Mouse (Mus musculus): ENCODE results near the gene Nr3c2.
A peak's percentile ranks its signal among the peaks of the same experiment; 100 is the strongest.

Gene Nr3c2

DNA sequence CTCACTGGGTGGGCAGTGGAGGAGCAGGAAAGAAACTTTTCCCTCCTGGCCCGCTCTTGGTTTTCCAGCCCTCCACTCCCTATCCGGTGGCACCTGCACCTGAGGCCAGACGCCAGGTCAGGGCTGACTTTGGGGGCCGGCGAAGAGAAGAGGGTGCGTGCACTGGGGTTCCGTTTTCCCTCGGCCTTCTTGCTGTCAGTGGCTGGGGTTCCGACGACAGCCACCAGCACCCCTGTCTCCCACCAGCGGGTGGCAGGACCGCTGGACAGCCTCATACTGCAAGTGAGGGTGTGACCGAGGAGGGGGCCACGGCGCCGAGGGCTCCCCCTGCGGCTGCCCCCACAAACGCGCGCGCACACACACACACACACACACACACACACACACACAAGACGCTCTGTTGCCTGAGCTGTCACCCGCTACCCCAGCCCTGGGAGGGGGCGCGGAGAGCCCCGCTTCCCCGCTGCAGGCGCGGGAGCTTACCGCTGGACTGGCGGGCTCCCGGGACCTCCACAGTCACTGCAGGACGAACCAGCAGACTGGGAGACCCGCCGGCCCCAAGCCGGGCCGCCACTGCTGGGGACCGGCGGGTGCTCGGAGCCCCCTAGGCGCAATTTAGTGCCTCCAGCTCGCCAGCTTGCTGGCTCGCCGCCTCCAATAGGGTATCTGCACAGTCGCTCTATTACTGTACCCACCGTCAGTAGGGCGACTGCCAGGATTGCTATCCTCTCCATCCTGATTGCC lies at the start of gene Nr3c2:
TSS of gene Nr3c2 (plus strand) at position 32 of the 744 bp plus-strand sequence.
- no peak for DNase-seq (ENCODE audit: low read depth, low spot score)

- no peak for DNase-seq (ENCODE audit: low read depth, low spot score)
Measured at GRCm38 (mm10) chr8:76858534-76858933, 40.7 kb upstream of the Nr3c2 start.

DNA sequence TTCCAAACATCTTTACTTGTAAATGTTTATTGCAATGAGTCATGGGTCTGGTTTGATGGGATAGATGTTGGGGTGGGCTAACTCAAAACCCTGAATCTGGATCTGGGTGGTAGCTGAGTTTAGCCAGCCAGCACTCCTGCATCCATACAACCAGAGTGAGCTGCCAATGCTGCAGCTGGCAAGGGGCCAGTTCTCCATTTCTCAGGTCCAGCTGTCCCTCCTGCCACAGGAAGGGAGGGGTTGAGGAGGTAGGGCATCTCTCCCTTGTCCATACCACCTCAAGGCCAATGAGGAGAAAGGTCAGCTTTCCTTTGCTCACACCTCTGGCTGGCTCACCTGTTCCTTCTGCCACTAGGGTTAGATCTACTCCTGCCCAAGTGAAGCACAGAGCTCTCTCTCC lies 39.5 kb upstream of the Nr3c2 start:
- DNase-seq (ENCODE audit: low read depth, low spot score) = no peak

DNA sequence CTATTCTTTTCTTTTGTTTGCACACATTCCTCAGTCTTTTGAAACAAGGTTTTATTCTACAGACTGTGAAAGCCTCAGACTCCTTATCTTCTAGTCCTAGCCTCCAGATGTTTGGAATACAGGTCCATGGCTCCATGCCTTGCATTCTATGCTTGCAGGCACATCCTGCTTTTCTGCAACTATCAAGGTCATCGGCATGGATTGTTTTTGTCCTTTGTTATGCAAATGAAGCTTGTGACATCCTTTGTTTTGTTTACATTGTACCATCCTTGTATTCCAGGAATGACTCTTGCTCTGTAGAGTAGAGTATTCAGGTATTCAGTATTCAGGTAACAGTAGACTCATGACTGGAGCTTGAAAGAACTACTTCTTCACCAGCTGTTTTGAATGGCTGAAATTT lies 36.2 kb upstream of the Nr3c2 start:
- no peak for DNase-seq (ENCODE audit: low read depth, low spot score)

- peak; percentile 60 for DNase-seq (ENCODE audit: low read depth, low spot score)
Measured at GRCm38 (mm10) chr8:76876809-76877208, 22.4 kb upstream of the Nr3c2 start.

DNA sequence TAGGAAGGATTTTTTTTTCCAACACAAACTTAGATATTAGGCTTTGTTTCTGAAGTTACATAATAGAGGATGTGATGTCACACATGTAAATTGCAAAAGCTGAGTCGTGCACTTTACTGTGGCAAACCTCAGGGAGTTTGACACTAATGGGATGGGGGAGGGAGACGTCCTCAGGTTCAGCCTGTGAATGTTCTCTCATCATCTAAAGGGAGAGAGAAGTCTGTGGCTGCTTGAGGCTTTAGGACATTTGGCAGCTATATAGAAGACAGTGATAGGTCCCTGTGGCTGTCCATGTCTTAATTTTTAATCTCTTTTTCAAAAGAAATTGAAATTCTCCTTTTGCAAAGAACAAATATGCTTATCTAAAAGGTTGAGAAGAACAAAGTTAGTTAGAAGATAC lies 2.2 kb upstream of the Nr3c2 start:
- DNase-seq (ENCODE audit: low read depth, low spot score) = no peak

- no peak for DNase-seq (ENCODE audit: low read depth, low spot score)
Measured at GRCm38 (mm10) chr8:76898721-76899410, 376 bp upstream of the Nr3c2 start.

GRCm38 (mm10) chr8:76900155-76901141 lies 1.2 kb downstream of the Nr3c2 start:
- no peak for DNase-seq (ENCODE audit: low read depth, low spot score)

DNA sequence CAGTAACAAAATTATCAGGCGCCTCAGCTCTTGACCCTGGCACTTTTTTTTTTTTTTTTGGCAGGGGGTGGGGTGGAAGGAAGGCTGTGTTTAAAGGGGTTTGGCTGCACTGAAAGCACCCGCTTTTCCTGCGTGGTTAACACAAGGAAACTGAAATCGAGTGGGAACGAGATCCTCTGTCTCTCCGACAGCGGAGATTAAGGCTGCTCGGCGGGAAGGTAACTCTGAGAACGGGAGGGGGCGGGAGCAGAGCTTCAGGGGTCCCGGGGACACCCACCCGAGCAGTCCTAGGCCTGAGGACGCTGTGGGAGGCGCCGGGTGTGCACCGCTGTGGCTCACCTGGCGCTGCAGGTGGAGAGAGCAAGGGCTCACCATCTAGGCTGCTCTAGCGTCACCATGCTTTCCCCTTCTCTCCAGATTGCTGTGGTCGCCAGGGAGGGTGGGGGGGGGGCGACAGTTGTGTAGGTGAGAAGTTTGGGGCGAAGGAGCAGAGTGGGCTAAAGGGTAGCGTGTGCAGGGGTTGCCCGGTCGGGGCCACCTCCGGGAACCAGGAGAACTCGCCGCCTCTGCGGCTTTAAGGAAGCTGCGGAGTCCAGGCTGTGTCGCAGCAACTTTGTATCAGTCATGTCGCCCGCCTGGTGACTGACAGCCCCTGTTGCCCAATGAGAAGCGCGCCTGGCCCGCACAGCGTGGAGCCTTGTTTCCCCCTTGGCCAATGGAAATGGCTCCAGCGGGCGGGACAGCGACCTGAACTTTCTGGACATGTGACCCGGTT lies 2.4 kb downstream of the Nr3c2 start:
- peak; percentile 96 for DNase-seq (ENCODE audit: low read depth, low spot score)

DNA sequence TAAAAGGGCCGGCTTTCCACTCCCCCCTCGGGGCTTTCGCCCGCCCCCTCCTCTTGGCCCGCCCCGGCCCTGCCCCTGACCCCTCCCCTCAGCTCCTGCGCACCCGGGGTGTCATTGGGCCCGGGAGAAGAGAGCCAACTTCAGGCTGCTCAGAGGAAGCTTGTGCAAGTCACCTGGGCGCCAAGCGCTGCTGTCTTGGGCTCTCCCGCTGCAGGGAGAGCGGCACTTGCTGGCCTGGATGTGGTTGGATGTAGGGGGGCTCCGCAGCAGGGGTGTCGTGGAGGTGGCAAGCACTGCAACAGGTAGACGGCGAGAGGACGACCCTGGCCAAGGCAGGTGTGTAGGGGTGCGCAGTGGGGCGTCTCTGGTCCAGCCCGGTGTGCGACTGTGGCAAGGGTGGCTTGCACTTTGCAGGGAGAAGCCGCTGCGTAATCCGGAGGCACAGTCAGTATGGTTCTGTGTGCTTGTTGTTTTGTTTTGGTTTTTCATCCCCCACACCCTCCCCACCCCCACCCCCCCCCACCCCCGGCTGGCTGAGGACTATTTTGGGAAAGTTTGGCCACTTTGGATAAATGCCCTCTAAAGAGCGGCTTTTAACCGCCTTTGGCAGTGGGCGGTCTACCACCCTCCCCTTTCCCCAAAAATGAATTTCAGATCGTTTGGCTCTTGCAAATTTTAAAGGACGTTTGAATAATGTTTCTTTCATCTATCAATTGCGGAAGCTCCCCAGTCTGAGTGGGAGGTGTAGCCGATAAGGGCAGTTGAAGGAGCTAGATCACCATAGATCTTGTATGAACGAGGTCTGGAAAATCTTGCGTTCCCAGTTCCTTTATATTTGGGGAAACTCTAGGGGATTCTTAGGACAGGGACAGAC lies 3.2 kb downstream of the Nr3c2 start:
- DNase-seq (ENCODE audit: low read depth, low spot score) = no peak

DNA sequence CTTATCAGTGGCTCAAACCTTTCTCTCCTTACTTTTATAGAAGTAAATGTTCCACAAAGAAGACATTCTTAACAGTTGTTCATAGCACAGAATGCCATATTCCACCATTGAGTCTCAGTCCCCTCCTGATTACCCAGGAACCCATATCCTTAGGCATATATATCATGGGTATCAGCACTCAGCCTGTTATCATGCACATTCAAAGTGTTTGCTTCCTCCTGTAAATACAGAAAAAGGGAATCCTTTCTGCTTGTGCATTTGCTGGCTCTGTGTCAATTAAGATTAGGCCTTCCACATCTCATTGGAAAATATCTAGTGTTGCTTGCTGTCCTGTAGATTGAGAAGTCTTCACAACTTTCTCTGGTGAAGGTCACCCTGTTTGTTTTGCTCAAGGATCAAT lies 12.0 kb downstream of the Nr3c2 start:
- DNase-seq (ENCODE audit: low read depth, low spot score) = no peak

- no peak for DNase-seq (ENCODE audit: low read depth, low spot score)
Measured at GRCm38 (mm10) chr8:76912678-76913077, 13.4 kb downstream of the Nr3c2 start.

GRCm38 (mm10) chr8:76913207-76913606 lies 14.0 kb downstream of the Nr3c2 start:
- DNase-seq (ENCODE audit: low read depth, low spot score) = no peak

DNA sequence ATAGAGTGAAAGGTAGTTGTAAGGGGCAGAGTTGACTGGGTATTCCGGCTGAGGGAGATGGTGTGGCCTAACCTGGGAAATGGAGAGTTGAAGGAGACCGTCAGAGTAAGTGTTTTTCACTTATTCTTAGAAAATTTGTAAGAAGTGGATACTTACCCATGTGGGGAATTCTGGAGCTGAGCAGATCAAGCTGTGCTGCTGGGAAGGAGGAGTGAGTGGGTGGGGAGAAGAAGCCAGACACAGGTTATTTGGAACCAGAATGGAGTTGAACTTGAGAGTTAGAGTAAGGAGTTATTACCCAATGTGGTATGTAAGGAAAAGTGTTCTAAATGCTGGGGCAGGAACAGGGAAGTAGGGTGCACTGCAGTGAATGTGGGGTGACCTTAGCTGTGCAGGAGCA lies 16.0 kb downstream of the Nr3c2 start:
- no peak for DNase-seq (ENCODE audit: low read depth, low spot score)

DNA sequence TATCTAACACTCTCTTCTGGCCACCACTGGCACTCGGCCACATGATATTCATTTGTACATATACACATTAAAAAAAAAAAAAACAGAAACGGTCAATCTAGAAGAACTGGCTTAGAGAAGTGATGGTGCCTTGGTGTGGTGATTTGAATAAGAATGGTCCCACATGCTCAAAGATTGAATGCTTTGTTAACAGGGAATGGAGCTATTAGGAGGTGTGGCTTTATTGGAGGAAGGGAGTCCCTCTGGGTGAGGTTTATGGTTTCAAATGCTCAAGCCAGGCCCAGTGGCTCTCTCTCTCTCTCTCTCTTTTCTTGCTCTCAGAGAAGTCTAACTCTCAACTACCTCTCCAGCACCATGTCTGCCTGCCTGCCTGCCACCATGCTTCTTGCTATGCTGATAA lies 20.3 kb downstream of the Nr3c2 start:
- DNase-seq (ENCODE audit: low read depth, low spot score) = no peak

DNA sequence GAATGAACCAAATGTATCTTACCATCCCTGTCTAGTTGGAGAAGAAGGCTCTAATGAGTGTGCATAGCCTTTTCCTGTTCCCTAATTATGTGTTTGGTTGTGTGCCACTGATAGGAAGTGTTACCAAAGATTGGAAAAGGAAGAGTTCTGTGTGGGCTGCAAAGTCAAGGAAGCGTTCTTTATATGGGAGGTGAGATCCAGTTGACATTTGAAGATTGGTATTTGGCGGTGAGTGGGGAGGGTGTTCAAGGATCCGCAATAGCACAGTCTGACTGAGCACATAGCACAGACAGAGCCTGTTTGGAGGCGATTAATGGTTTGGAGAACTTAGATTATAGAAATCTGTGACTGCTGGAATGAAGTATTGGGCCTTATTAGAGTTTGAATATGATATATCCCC lies 24.9 kb downstream of the Nr3c2 start:
- DNase-seq (ENCODE audit: low read depth, low spot score) = peak; percentile 9

DNA sequence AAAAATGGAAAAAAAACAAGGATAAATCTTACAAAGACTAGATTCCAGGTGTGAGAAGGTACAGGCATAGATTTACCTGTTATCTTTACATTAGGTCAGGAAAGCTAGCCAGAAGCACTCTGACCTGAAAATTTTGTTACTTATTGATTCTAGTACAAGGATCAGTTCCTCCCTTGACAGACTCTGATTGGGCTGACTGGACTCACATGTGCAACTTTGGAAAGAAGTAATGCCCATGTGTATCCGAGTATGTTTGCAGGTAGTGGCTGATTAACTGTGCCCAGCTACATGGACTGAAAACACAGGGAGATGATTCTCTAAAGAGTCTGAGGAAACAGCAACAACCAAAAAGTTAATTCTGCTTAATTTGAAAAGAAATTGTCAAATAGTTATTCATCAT lies 29.1 kb downstream of the Nr3c2 start:
- DNase-seq (ENCODE audit: low read depth, low spot score) = no peak

GRCm38 (mm10) chr8:76928808-76929207 lies 29.6 kb downstream of the Nr3c2 start:
- no peak for DNase-seq (ENCODE audit: low read depth, low spot score)

DNA sequence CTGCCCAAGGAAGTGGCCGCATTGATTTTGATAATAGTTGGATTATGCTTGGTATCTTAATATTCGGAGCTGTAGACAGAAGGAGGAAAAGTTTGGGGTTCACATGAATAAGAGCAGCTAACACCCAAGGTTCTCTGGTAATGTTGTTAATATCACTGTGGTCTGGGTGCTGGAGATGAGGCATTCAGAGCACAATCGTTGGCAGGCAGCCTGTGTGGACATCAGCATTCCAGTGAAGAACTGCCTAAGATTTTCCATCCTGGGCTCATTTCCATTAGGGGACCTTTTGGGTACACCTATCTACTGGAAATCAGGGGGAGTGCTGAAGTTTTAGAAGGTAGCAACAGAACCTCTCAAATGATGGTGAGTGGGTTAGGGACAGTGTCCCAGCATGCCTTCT lies 65.8 kb downstream of the Nr3c2 start:
- no peak for DNase-seq (ENCODE audit: low read depth, low spot score)

GRCm38 (mm10) chr8:76971187-76971586 lies 71.9 kb downstream of the Nr3c2 start:
- no peak for DNase-seq (ENCODE audit: low read depth, low spot score)

All from telencephalon, adult 2 months (tissue).